Mouse (Mus musculus) hindbrain, embryonic 10.5 days (tissue): ENCODE measurements at regions not wholly inside any gene's neighbourhood (a gene's known extent, or its start where the extent isn't known, plus 50 kb on each side); places are given as distances from the start of the nearest gene placed in this dataset.

ENCODE experiments used
- DNase-seq: peaks from one replicate; pipeline ENCODE4 v3.0.0-alpha.2; 2017; ENCODE audit warnings: low spot score
- H3K27ac ChIP-seq: fragments of 300-500 bp; sonication (generic); 2 replicates; pipeline ENCODE4 v1.5.1; 2016; ENCODE audit warnings: mild to moderate bottlenecking, moderate library complexity
- H3K27me3 ChIP-seq: fragments of 300-500 bp; sonication (generic); 2 replicates; pipeline ENCODE4 v1.6.1; 2016; ENCODE audit warnings: mild to moderate bottlenecking; ENCODE audit not compliant: poor library complexity, insufficient read depth, severe bottlenecking
- H3K36me3 ChIP-seq: fragments of 300-500 bp; sonication (generic); 2 replicates; pipeline ENCODE4 v1.6.1; 2016; ENCODE audit warnings: mild to moderate bottlenecking, moderate library complexity
- H3K4me1 ChIP-seq: fragments of 300-500 bp; sonication (generic); replicated peaks from 2 replicates; pipeline ENCODE4 v1.6.1; 2016; ENCODE audit warnings: mild to moderate bottlenecking
- H3K4me3 ChIP-seq: fragments of 300-500 bp; sonication (generic); 2 replicates; pipeline ENCODE4 v1.5.1; 2016; ENCODE audit warnings: mild to moderate bottlenecking, moderate library complexity
- H3K9me3 ChIP-seq: fragments of 300-500 bp; sonication (generic); 2 replicates; pipeline ENCODE4 v1.6.1; 2016; ENCODE audit warnings: mild to moderate bottlenecking, moderate library complexity
- WGBS: fragments of 180-500 bp; shearing (Covaris S2); methylation state at CpG from one replicate; pipeline ENCODE4 v1.1.7; 2016; 5-methylcytosine and 5-hydroxymethylcytosine counted together

- Histone ChIP-seq H3K4me3 (no peak overlapping the region), H3K9me3 (no peaks in the 10 kb centered on the region), H3K36me3 (no peaks in the 10 kb centered on the region), H3K27me3 (no peaks in the 10 kb centered on the region), H3K27ac (no peak overlapping the region), H3K4me1 (no peaks in the 10 kb centered on the region)
- WGBS, result 92% methylated on average over 10 of the region's 10 CpGs
- DNase-seq, result no peak
Measured at GRCm38 (mm10) chr2:61489762-61490161, 88.6 kb upstream of the Tank start.

DNA sequence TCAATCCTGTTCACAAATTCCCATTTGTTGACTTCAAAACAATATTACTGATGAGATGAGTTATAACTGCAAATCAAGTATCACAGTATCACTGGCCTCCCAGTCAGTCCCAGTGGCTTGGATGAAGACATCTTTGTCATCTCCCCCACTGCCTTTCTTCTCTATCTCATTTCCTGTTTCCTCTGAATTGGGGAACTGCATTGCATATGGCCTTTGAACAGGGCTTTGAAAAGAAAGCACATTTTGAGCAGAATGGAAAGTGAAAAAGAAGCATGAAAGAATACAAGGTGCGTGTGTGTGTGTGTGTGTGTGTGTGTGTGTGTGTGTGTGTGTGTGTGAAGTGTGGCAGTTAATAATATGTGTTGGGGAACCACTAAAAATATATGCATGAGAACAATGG, 94.6 kb upstream of the Tank start:
- H3K36me3 ChIP-seq, result no peaks in the 10 kb centered on the region
- H3K27me3 ChIP-seq, result no peaks in the 10 kb centered on the region
- 63% methylated on average over 1 of the region's 1 CpGs for WGBS
- DNase-seq, result no peak
- H3K4me3 ChIP-seq, result no peak overlapping the region
- H3K9me3 ChIP-seq, result no peaks in the 10 kb centered on the region
- peaks cover 13% of the 10 kb centered on the region for H3K4me1 ChIP-seq
- 0 out of 2 replicates have a peak overlapping the region, but pooled peaks have one; percentile 29 for H3K27ac ChIP-seq

DNA sequence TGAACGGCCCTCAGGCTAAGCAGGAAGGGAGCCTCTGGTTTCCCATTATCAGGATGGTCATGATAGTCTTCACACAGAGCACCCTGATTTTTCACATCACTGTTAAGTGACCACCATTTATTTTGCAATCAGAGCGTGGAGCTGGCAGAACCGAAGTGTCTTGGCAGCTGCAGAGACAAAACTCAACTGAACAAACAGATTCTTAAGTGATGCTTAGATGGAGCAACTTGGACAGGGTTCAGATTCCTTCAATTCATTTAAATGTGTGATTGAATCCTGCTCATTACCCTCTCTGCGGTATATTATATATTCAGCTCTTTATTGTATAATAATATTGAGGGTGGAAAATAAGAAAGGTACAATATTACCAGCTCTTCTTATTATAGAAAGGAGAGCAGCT, 101.7 kb upstream of the Tank start:
- no peak for DNase-seq
- Histone ChIP-seq H3K36me3 (no peaks in the 10 kb centered on the region), H3K9me3 (no peaks in the 10 kb centered on the region), H3K4me3 (no peak overlapping the region), H3K4me1 (no peaks in the 10 kb centered on the region), H3K27ac (no peak overlapping the region), H3K27me3 (no peaks in the 10 kb centered on the region)
- WGBS, result 96% methylated on average over 4 of the region's 4 CpGs

DNA sequence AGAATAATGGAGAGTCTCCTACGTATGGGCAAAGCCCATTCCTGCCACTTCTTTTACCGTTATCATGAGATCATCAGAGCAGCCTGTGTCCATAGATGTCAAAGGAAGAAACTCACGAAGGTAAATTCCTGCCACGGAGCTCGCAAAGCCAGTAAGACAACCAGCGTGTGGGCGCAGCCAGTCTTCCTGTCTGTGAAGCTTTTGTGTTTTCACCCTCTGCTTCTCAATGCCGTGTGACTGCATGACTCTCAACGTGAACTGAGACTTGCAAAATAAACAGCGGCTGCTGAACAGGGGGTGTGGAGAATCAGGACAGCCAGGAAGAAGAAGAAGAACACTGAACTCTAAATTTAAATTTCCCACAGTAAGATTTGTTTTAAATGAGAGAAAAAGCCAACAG, 103.8 kb upstream of the Tank start:
- DNase-seq, result no peak
- no peak overlapping the region for H3K4me3 ChIP-seq
- no peak overlapping the region for H3K27ac ChIP-seq
- no peaks in the 10 kb centered on the region for H3K4me1 ChIP-seq
- WGBS, result 68% methylated on average over 10 of the region's 10 CpGs
- H3K36me3 ChIP-seq, result no peaks in the 10 kb centered on the region
- no peaks in the 10 kb centered on the region for H3K27me3 ChIP-seq
- no peaks in the 10 kb centered on the region for H3K9me3 ChIP-seq

DNA sequence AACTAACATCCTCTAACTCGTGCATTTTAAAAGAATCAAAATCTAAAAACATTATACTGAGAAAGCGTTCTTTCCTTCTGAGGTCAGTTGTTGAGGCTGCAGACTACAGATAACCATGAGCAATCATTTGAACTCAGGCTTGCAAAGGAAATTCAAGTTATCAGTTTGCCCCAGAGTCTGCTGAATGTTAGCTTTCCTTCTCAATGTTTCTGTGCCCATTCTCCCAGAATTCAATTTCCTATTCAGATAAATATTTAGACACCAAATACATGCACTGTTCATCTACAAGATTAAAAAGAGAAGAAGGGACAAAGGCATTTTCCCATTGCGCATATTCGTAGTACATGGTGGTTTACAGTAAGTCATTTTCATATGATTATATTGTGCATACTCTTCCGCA, 107.9 kb upstream of the Tank start:
- no peaks in the 10 kb centered on the region for H3K9me3 ChIP-seq
- WGBS, result 94% methylated on average over 5 of the region's 5 CpGs
- H3K27me3 ChIP-seq, result no peaks in the 10 kb centered on the region
- no peak overlapping the region for H3K27ac ChIP-seq
- DNase-seq, result no peak
- no peaks in the 10 kb centered on the region for H3K36me3 ChIP-seq
- H3K4me3 ChIP-seq, result no peak overlapping the region
- H3K4me1 ChIP-seq, result no peaks in the 10 kb centered on the region

- no peak overlapping the region for H3K27ac ChIP-seq
- H3K4me3 ChIP-seq, result no peak overlapping the region
- no peaks in the 10 kb centered on the region for H3K36me3 ChIP-seq
- no peaks in the 10 kb centered on the region for H3K27me3 ChIP-seq
- no peak for DNase-seq
- H3K9me3 ChIP-seq, result no peaks in the 10 kb centered on the region
- no peaks in the 10 kb centered on the region for H3K4me1 ChIP-seq
Measured at GRCm38 (mm10) chr2:61470064-61470463, 108.3 kb upstream of the Tank start.

- 23% methylated on average over 5 of the region's 5 CpGs for WGBS
- Histone ChIP-seq H3K9me3 (no peaks in the 10 kb centered on the region), H3K27ac (no peak overlapping the region)
Measured at GRCm38 (mm10) chr2:61455902-61456301, 122.5 kb upstream of the Tank start.

DNA sequence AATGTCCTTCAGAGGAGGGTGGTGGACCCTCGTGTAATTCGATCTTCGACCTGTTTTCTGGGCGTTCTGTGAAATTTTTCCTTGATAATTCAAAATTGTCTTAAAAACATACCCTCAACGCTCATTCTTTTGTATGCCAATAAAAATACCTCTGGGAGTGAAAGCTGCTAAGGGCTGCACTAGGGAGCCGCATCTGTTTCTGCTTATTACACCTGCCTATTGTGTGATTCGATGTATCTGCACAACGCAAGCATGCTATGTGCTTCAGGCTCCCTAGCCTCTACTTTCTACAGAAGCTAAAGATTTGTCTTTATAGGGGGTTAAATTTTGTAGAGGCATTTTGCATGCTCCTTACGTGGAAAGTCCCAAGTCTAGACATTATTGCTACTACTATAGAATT, 123.7 kb upstream of the Tank start:
- WGBS, result 34% methylated on average over 9 of the region's 9 CpGs
- Histone ChIP-seq H3K27ac (no peak overlapping the region), H3K4me1 (peaks cover 8% of the 10 kb centered on the region), H3K4me3 (no peak overlapping the region), H3K36me3 (no peaks in the 10 kb centered on the region), H3K27me3 (0 out of 2 replicates have a peak, but pooled peaks cover 5% of the 10 kb centered on the region), H3K9me3 (no peaks in the 10 kb centered on the region)
- no peak for DNase-seq

More at GRCm38 (mm10) chr2:61455902-61456301, 122.5 kb upstream of the Tank start:
- no peak overlapping the region for H3K4me3 ChIP-seq
- peaks cover 8% of the 10 kb centered on the region for H3K4me1 ChIP-seq
- no peaks in the 10 kb centered on the region for H3K36me3 ChIP-seq
- DNase-seq, result peak; percentile 55
- 0 out of 2 replicates have a peak, but pooled peaks cover 5% of the 10 kb centered on the region for H3K27me3 ChIP-seq

DNA sequence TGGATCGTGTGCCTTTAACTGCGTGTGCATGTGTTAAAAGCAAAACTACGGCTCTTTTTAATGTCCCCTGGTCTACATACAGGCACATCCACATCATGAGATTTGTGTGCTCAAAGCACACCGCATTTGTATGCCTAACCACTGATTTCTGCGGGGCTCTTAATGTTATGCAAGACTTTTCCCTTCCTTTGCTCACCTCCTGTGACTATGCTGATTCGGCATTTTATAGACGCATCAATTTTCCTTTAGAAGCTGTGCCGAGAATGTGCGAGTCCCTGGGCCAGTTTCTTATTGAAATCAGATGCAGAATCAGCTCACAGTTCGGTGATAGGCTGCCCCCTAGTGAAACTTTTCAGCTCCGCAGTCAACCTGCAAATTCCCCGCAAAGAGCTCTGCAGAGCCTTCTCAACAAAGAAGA, 124.1 kb upstream of the Tank start:
- Histone ChIP-seq H3K27me3 (0 out of 2 replicates have a peak, but pooled peaks cover 5% of the 10 kb centered on the region), H3K36me3 (no peaks in the 10 kb centered on the region), H3K27ac (0 out of 2 replicates have a peak overlapping the region, but pooled peaks have one; percentile 40), H3K9me3 (no peaks in the 10 kb centered on the region), H3K4me1 (peaks cover 8% of the 10 kb centered on the region), H3K4me3 (peak overlapping the region; percentile 46)
- WGBS, result 11% methylated on average over 12 of the region's 12 CpGs
- DNase-seq, result peak; percentile 89

DNA sequence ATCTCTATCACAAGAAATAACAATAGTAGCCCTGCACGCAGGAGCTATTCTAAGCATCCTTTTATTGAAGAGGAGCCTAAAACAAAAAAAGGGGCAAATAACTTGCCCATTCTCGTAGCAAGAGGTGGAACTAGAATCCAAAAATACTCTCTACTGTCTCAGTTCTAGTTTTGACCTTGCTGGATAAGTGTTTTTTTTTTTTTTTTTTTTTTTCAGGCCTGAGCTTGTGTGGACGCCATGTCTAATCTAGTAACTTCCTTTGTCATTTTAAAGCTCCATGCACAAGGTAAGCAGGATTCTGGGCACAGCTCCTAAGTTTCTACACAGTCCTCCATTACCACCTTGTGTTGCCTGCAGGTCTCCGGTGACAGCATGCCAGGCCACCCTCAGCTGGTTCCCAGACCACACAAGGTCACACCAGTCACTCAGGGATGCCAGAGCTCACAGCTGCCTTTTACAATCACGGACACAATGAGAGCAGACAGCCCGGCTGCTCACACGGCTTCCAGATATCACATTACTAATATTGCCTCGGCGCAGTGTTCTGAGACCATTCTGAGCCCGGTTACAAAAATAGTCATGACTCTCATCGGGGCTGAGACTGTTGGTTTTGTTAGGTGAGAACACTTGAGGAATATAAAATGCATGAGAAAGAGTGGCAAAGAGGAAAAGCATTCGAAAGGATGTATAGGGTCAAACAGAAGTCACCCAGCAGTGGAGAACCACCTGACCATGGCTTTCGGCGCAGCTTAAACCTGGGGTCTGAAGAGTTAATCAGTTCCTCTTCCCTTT, 124.7 kb upstream of the Tank start:
- Histone ChIP-seq H3K27ac (peak overlapping the region; percentile 40; the same call in 1 of the 2 replicates), H3K4me3 (peak overlapping the region; percentile 46), H3K27me3 (0 out of 2 replicates have a peak, but pooled peaks cover 5% of the 10 kb centered on the region), H3K4me1 (peaks cover 8% of the 10 kb centered on the region), H3K9me3 (no peaks in the 10 kb centered on the region), H3K36me3 (no peaks in the 10 kb centered on the region)
- 52% methylated on average over 14 of the region's 14 CpGs for WGBS
- DNase-seq, result peak; percentile 68

- 0 out of 2 replicates have a peak, but pooled peaks cover 5% of the 10 kb centered on the region for H3K27me3 ChIP-seq
- no peaks in the 10 kb centered on the region for H3K9me3 ChIP-seq
- no peak for DNase-seq
- peaks cover 8% of the 10 kb centered on the region for H3K4me1 ChIP-seq
- H3K4me3 ChIP-seq, result no peak overlapping the region
- no peaks in the 10 kb centered on the region for H3K36me3 ChIP-seq
- WGBS, result 92% methylated on average over 1 of the region's 1 CpGs
- no peak overlapping the region for H3K27ac ChIP-seq
Measured at GRCm38 (mm10) chr2:61452581-61452980, 125.8 kb upstream of the Tank start.

- Histone ChIP-seq H3K4me3 (no peak overlapping the region), H3K4me1 (peaks cover 8% of the 10 kb centered on the region), H3K36me3 (no peaks in the 10 kb centered on the region), H3K9me3 (no peaks in the 10 kb centered on the region), H3K27me3 (0 out of 2 replicates have a peak, but pooled peaks cover 5% of the 10 kb centered on the region), H3K27ac (no peak overlapping the region)
- WGBS, result 80% methylated on average over 3 of the region's 3 CpGs
- DNase-seq, result no peak
Measured at GRCm38 (mm10) chr2:61450731-61451130, 127.7 kb upstream of the Tank start.

- 88% methylated on average over 3 of the region's 3 CpGs for WGBS
- no peak overlapping the region for H3K27ac ChIP-seq
- H3K4me3 ChIP-seq, result no peak overlapping the region
- no peaks in the 10 kb centered on the region for H3K36me3 ChIP-seq
- H3K4me1 ChIP-seq, result no peaks in the 10 kb centered on the region
- DNase-seq, result no peak
- no peaks in the 10 kb centered on the region for H3K27me3 ChIP-seq
- no peaks in the 10 kb centered on the region for H3K9me3 ChIP-seq
Measured at GRCm38 (mm10) chr2:61436591-61436990, 141.8 kb upstream of the Tank start.
